Mouse (Mus musculus) thymus, adult 2 months (tissue): Measurements from ENCODE around the gene Ralgps2. TPM values are rescaled to one million over a fixed set of nuclear protein-coding genes. Genes with fewer than 3 reads are reported as not detected.

ENCODE experiments used
- DNase-seq: peaks from one replicate; pipeline ENCODE4 v3.0.0; 2021
- H3K27ac ChIP-seq: fragments of 200-500 bp; 2 replicates; pipeline ENCODE4 v1.5.1; 2012; ENCODE audit warnings: low read length, control low read depth; ENCODE audit not compliant: control insufficient read depth, insufficient read depth
- H3K27me3 ChIP-seq: fragments of 200-500 bp; 2 replicates; pipeline ENCODE4 v1.6.1; 2012; ENCODE audit warnings: mild to moderate bottlenecking, low read length, moderate library complexity, mixed read lengths; ENCODE audit not compliant: control insufficient read depth, insufficient read depth
- H3K36me3 ChIP-seq: fragments of 200-500 bp; 2 replicates; pipeline ENCODE4 v1.6.1; 2012; ENCODE audit warnings: mild to moderate bottlenecking, low read length, moderate library complexity; ENCODE audit not compliant: control insufficient read depth, insufficient read depth
- H3K4me1 ChIP-seq: fragments of 200-500 bp; replicated peaks from 2 replicates; pipeline ENCODE4 v1.6.1; 2012; ENCODE audit warnings: low read length; ENCODE audit not compliant: control insufficient read depth, insufficient read depth
- H3K4me3 ChIP-seq: fragments of 200-500 bp; 2 replicates; pipeline ENCODE4 v1.5.1; 2012; ENCODE audit warnings: mild to moderate bottlenecking, low read length, control low read depth, moderate library complexity; ENCODE audit not compliant: control insufficient read depth, insufficient read depth
- CTCF ChIP-seq: fragments of 200-500 bp; IDR thresholded peaks from 2 replicates; pipeline ENCODE4 v1.5.1; 2012; ENCODE audit warnings: mild to moderate bottlenecking, control low read depth, low read length, moderate library complexity, borderline replicate concordance; ENCODE audit not compliant: control insufficient read depth, poor library complexity, insufficient read depth; ENCODE audit errors: extremely low read depth
- POLR2A ChIP-seq: fragments of 200-500 bp; IDR thresholded peaks from 2 replicates; pipeline ENCODE4 v1.6.1; 2012; ENCODE audit warnings: mild to moderate bottlenecking, low read length, control low read depth, moderate library complexity; ENCODE audit not compliant: control insufficient read depth, poor library complexity, insufficient read depth; ENCODE audit errors: extremely low read depth
- WGBS: fragments of 180-500 bp; shearing (Covaris S2); methylation state at CpG from one replicate; pipeline ENCODE4 v1.1.7; 2018; 5-methylcytosine and 5-hydroxymethylcytosine counted together
- polyA plus RNA-seq: library from polyadenylated mRNA; depleted of rRNA; stranded (reverse); fragments of >200 nt; gene quantifications from 2 replicates; pipeline ENCODE4 v1.2.3, GENCODE M21; 2012

Gene Ralgps2
- polyA plus RNA-seq, 1 experiment: 25.2 TPM

DNA sequence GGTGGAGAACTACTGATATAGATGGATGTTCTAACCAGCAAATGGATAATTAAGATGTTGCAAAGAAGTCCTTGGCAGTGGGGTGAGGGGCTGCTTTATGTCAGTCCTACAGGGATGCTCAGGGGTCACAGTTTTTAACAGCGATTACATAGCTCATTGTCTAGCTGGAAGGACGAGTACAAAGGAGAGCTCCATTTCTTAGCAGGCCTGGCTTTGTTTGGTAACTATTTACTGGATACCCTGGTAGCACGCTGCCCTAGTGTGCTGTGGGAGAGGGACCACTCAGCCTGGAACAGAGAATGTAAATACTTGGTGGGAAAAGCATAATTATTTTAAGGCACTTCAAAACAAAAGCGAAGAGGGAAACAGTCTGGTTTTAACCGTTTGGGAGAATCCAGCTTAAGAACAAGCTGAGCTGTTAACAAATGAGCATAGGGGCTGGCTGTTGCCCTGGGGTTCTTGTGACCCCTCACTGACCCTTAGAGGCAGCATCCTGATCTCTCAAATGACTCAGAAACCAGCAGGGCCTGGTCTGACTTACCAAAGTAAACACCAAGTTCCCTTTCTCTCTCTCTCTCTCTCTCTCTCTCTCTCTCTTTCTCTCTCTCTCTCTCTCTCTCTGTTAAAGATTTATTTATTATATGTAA is 149.5 kb downstream of the Ralgps2 start:
- H3K36me3 ChIP-seq: no peaks in the 10 kb centered on the region
- no peak overlapping the region for H3K27ac ChIP-seq
- H3K4me1 ChIP-seq: no peaks in the 10 kb centered on the region
- H3K27me3 ChIP-seq: no peaks in the 10 kb centered on the region
- no peak overlapping the region for H3K4me3 ChIP-seq
- WGBS: 89% methylated on average over 5 of the region's 5 CpGs
- no peak for DNase-seq
- TF ChIP-seq CTCF: no peak
- no peak for TF ChIP-seq POLR2A

- H3K4me1 ChIP-seq: no peaks in the 10 kb centered on the region
- no peaks in the 10 kb centered on the region for H3K36me3 ChIP-seq
- no peaks in the 10 kb centered on the region for H3K27me3 ChIP-seq
- no peak for DNase-seq
- TF ChIP-seq CTCF (no peak), POLR2A (no peak)
- H3K4me3 ChIP-seq: no peak overlapping the region
- WGBS: 84% methylated on average over 6 of the region's 6 CpGs
- no peak overlapping the region for H3K27ac ChIP-seq
These were observed 152.1 kb downstream of the Ralgps2 start for GRCm38 (mm10) chr1:156787164-156787863.

- 45% methylated on average over 2 of the region's 2 CpGs for WGBS
- TF ChIP-seq POLR2A: no peak
- no peak for TF ChIP-seq CTCF
- no peaks in the 10 kb centered on the region for H3K27me3 ChIP-seq
These were observed 153.4 kb downstream of the Ralgps2 start for GRCm38 (mm10) chr1:156786074-156786473.

GRCm38 (mm10) chr1:156784974-156785373 is 154.5 kb downstream of the Ralgps2 start:
- 97% methylated on average over 10 of the region's 10 CpGs for WGBS
- Histone ChIP-seq H3K27ac (no peak overlapping the region), H3K27me3 (no peaks in the 10 kb centered on the region), H3K4me1 (no peaks in the 10 kb centered on the region), H3K4me3 (no peak overlapping the region), H3K36me3 (no peaks in the 10 kb centered on the region)
- DNase-seq: no peak
- TF ChIP-seq POLR2A (no peak), CTCF (no peak)

More at GRCm38 (mm10) chr1:156786074-156786473, 153.4 kb downstream of the Ralgps2 start:
- Histone ChIP-seq H3K36me3 (no peaks in the 10 kb centered on the region), H3K27ac (no peak overlapping the region), H3K4me1 (no peaks in the 10 kb centered on the region), H3K4me3 (no peak overlapping the region)
- no peak for DNase-seq

GRCm38 (mm10) chr1:156784116-156784515 is 155.3 kb downstream of the Ralgps2 start:
- Histone ChIP-seq H3K4me1 (no peaks in the 10 kb centered on the region), H3K4me3 (no peak overlapping the region), H3K27ac (no peak overlapping the region), H3K36me3 (no peaks in the 10 kb centered on the region), H3K27me3 (no peaks in the 10 kb centered on the region)
- TF ChIP-seq POLR2A (no peak), CTCF (no peak)
- no peak for DNase-seq
- WGBS: 83% methylated on average over 5 of the region's 5 CpGs

DNA sequence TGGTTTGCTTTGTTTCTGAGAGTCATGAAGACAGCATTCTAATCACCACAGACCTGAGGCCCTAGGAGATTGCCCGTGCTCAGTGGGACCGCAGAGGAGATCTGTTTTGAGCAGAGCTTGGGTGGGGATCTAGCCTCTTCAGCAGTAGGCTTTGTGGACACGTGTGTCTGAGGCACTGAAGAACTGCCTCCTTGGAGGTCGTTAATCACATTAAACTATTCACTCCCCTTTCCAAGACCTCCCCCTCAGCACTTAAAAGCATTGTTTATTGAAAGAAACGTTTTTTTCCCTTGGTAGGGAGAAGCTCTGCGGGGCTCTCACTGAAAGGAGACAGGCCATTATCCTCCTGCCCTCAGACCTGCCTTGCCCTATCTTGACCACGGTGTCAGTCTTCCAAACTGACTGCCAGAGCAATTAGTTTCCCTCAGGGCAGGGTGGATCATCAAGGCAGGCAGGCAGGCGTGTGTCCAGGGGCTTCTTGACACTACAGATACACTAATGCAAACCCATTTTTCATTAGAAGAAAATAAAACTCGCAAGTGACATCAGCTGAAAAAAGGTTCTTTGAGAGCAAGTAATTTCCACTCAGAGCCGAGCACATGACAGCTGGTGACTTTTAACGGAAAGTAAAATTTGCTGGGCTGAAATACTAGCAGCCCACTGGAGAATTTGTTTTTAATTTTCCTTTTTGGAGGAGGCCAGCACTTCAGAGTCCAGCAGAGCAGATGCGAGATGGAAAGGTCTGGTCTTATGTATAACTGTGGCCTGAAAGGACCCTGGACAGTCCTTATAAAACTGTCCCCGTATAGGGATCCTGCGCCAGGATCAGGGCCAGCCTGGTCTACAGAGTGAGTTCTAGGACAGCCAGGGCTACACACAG is 157.2 kb downstream of the Ralgps2 start:
- H3K27me3 ChIP-seq: no peaks in the 10 kb centered on the region
- no peak overlapping the region for H3K27ac ChIP-seq
- WGBS: 73% methylated on average over 14 of the region's 14 CpGs
- no peaks in the 10 kb centered on the region for H3K4me1 ChIP-seq
- no peak overlapping the region for H3K4me3 ChIP-seq
- no peaks in the 10 kb centered on the region for H3K36me3 ChIP-seq
- TF ChIP-seq POLR2A: no peak
- TF ChIP-seq CTCF: no peak
- DNase-seq: no peak
